Comparison of ENCODE assay signal across 9 mouse cellular contexts in the genomic region with DNA sequence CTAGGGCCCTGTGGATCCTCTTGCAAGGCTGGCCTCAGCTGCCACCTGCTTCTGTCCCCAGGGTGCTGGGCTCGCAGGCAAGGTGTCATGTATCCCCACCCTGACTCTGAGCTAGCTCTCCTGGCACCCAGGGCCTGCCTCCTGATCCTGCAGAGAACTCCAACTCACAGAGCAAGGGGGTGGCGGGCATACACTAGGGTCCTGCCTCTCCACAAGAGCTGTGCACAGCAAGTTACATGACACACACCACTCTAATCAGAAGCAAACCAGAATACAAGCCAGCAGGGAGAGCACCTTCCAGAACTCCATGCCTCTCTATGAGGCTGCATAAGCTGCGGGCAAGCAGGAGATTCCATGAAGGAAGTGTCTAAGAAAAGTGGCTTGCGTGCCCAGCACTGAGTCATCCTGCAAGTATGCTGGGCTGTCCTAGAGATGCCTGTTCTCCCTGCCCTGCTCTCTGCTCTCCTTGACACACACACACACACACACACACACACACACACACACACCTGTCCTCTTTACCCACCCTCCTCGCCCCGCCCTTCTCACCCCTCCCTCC.
DNase-seq lines count a peak whose midpoint lies in the region; ATAC-seq lines count a peak whose summit lies in the region.
"Had no signal": no experiment of that assay in that cellular context is flagged by ENCODE, and none has a peak within 500 bp of the region (broad histone marks: within the 10 kb centered on the region; RNA-seq: fewer than 3 reads in every experiment).

No protein-coding gene starts in this region.

- H3K4me3 ChIP-seq in lung, embryonic 15.5 days: no peak overlapping the region
- H3K4me3 ChIP-seq in forebrain, embryonic 12.5 days (replicated peaks): no peak overlapping the region

- peak overlapping the region; percentile 16; the same call in 1 of the 2 replicates for H3K4me2 ChIP-seq in lung, embryonic 15.5 days
- H3K4me2 ChIP-seq in forebrain, embryonic 12.5 days: no peak overlapping the region

- H3K4me1 ChIP-seq in lung, embryonic 15.5 days: peaks cover 3% of the 10 kb centered on the region
- no peaks in the 10 kb centered on the region for H3K4me1 ChIP-seq in forebrain, embryonic 12.5 days

- H3K9ac ChIP-seq in lung, embryonic 15.5 days: no peak overlapping the region
- no peak overlapping the region for H3K9ac ChIP-seq in forebrain, embryonic 12.5 days

- DNase-seq in 3134 (ENCODE audit: extremely low read depth, insufficient read length, low spot score): peak; percentile 75
- DNase-seq in NIH3T3 (ENCODE audit: low read depth): peak; percentile 79
- peak; percentile 76 for DNase-seq in gastrocnemius, postnatal 14 days
- DNase-seq in layer of hippocampus, postnatal 25 days (ENCODE audit: extremely low spot score in 1 of 2, low spot score in 1 of 2): no peak
- DNase-seq in testis, postnatal 10 days (ENCODE audit: low spot score): no peak
- DNase-seq: kidney, adult 18-20 months; liver had no signal

- peak overlapping the region; percentile 42; the same call in 1 of the 2 replicates for H3K27ac ChIP-seq in lung, embryonic 15.5 days
- H3K27ac ChIP-seq in forebrain, embryonic 12.5 days: no peak overlapping the region

- intact Hi-C loops in gastrocnemius, postnatal 14 days (cut with DNase I; ENCODE audit: low total_unique reads): loop anchor here (10.0 kb wide), 1 partner anchor 119 kb away; no protein-coding TSS in a partner anchor

- H3K9me3 ChIP-seq in lung, embryonic 15.5 days: no peaks in the 10 kb centered on the region
- no peaks in the 10 kb centered on the region for H3K9me3 ChIP-seq in forebrain, embryonic 12.5 days

- peak; percentile 79 for ATAC-seq in lung, embryonic 15.5 days (ENCODE audit: borderline replicate concordance, extremely low read depth, low FRiP score, low TSS enrichment)
- ATAC-seq in forebrain, embryonic 12.5 days (ENCODE audit: low FRiP score): no peak

- H3K36me3 ChIP-seq in lung, embryonic 15.5 days: no peaks in the 10 kb centered on the region
- H3K36me3 ChIP-seq in forebrain, embryonic 12.5 days (replicated peaks): no peaks in the 10 kb centered on the region

- H3K27me3 ChIP-seq in lung, embryonic 15.5 days: no peaks in the 10 kb centered on the region
- no peaks in the 10 kb centered on the region for H3K27me3 ChIP-seq in forebrain, embryonic 12.5 days

- WGBS in lung, embryonic 15.5 days: 30% methylated on average over 6 of the region's 6 CpGs
- WGBS in forebrain, embryonic 12.5 days: 71% methylated on average over 6 of the region's 6 CpGs

Comparison
In these comparisons a context has a peak if more than half of its experiments do, and no peak if none do; other contexts are left out.
1. DNase-seq: peak in 3134 (single experiment), NIH3T3 (single experiment) and gastrocnemius, postnatal 14 days (single experiment); none in layer of hippocampus, postnatal 25 days (0 of 2) and testis, postnatal 10 days (single experiment).